ENCODE assay signal across 17 mouse cellular contexts in genomic region chr2:127138449-127138848, GRCm38 (mm10). TPM values are rescaled to one million over a fixed set of nuclear protein-coding genes. Genes with fewer than 3 reads are reported as not detected.
A peak's percentile ranks its signal among the peaks of the same experiment; 100 is the strongest.
DNase-seq lines count a peak whose midpoint lies in the region; ATAC-seq and TF ChIP-seq lines count a peak whose summit lies in the region.
"Had no signal": no experiment of that assay in that cellular context is flagged by ENCODE, and none has a peak within 500 bp of the region (broad histone marks: within the 10 kb centered on the region; RNA-seq: fewer than 3 reads in every experiment).

No protein-coding gene starts in this region.

- DNase-seq in kidney, postnatal 10 days: no peak
- DNase-seq in lung, postnatal 0 days (ENCODE audit: low spot score): no peak
- no peak for DNase-seq in lung, postnatal 14 days
- no peak for DNase-seq in limb, embryonic 14.5 days (ENCODE audit: low spot score)
- DNase-seq in urinary bladder, postnatal 25 days (ENCODE audit: low spot score): no peak
- DNase-seq: cerebellum, adult 9-10 months; midbrain, embryonic 14.5 days; right cerebral cortex, postnatal 25 days; thymus, adult 18-20 months had no signal

- no peaks in the 10 kb centered on the region for H3K9me3 ChIP-seq in kidney, embryonic 15.5 days (replicated peaks)
- no peaks in the 10 kb centered on the region for H3K9me3 ChIP-seq in lung, postnatal 0 days (ENCODE audit: low read length)
- no peaks in the 10 kb centered on the region for H3K9me3 ChIP-seq in limb, embryonic 14.5 days (ENCODE audit: control insufficient read depth, low read length)
- H3K9me3 ChIP-seq: hindbrain, embryonic 15.5 days; liver, embryonic 15.5 days; neural tube, embryonic 15.5 days had no signal

- H3K4me3 ChIP-seq in kidney, embryonic 15.5 days (replicated peaks): no peak overlapping the region
- H3K4me3 ChIP-seq in lung, postnatal 0 days (ENCODE audit: low read depth, low read length): no peak overlapping the region
- no peak overlapping the region for H3K4me3 ChIP-seq in limb, embryonic 14.5 days (replicated peaks; ENCODE audit: low read length)
- H3K4me3 ChIP-seq: erythroblast, embryonic 14.5 days; hindbrain, embryonic 15.5 days; liver, embryonic 15.5 days; myocyte; neural tube, embryonic 15.5 days had no signal

- H3K27me3 ChIP-seq in kidney, embryonic 15.5 days: no peaks in the 10 kb centered on the region
- no peaks in the 10 kb centered on the region for H3K27me3 ChIP-seq in lung, postnatal 0 days (replicated peaks; ENCODE audit: insufficient read depth, low read length)
- H3K27me3 ChIP-seq in limb, embryonic 14.5 days (ENCODE audit: control insufficient read depth, insufficient read depth, low read length): no peaks in the 10 kb centered on the region
- H3K27me3 ChIP-seq: hindbrain, embryonic 15.5 days; liver, embryonic 15.5 days; neural tube, embryonic 15.5 days had no signal

- no peak overlapping the region for H3K4me2 ChIP-seq in kidney, embryonic 15.5 days
- no peak overlapping the region for H3K4me2 ChIP-seq in lung, postnatal 0 days (replicated peaks; ENCODE audit: low read depth, low read length)
- H3K4me2 ChIP-seq in limb, embryonic 14.5 days (replicated peaks; ENCODE audit: low read depth, low read length, severe bottlenecking): no peak overlapping the region
- H3K4me2 ChIP-seq: hindbrain, embryonic 15.5 days; liver, embryonic 15.5 days; neural tube, embryonic 15.5 days had no signal

- peaks cover 27% of the 10 kb centered on the region for H3K36me3 ChIP-seq in kidney, embryonic 15.5 days
- H3K36me3 ChIP-seq in lung, postnatal 0 days (ENCODE audit: insufficient read depth, low read length): peaks cover 4% of the 10 kb centered on the region; the same call in 1 of the 2 replicates
- H3K36me3 ChIP-seq in limb, embryonic 14.5 days (ENCODE audit: control insufficient read depth, insufficient read depth, low read length): peaks cover 16% of the 10 kb centered on the region; the same call in 1 of the 2 replicates
- H3K36me3 ChIP-seq: hindbrain, embryonic 15.5 days; neural tube, embryonic 15.5 days had no signal

- TF ChIP-seq EP300 in lung, postnatal 0 days (IDR thresholded peaks at IDR 0.05): no peak

- H3K27ac ChIP-seq in kidney, embryonic 15.5 days: peak overlapping the region; percentile 81; the same call in 1 of the 2 replicates
- peak overlapping the region; percentile 6; the same call in 1 of the 2 replicates for H3K27ac ChIP-seq in lung, postnatal 0 days (ENCODE audit: low read length)
- peak overlapping the region; percentile 58; the same call in 1 of the 2 replicates for H3K27ac ChIP-seq in limb, embryonic 14.5 days (replicated peaks; ENCODE audit: low read depth, low read length)
- H3K27ac ChIP-seq: hindbrain, embryonic 15.5 days; liver, embryonic 15.5 days; neural tube, embryonic 15.5 days had no signal

- peaks cover 36% of the 10 kb centered on the region for H3K4me1 ChIP-seq in kidney, embryonic 15.5 days
- H3K4me1 ChIP-seq in lung, postnatal 0 days (ENCODE audit: insufficient read depth, low read depth, low read length): peaks cover 11% of the 10 kb centered on the region; the same call in 1 of the 2 replicates
- peaks cover 21% of the 10 kb centered on the region for H3K4me1 ChIP-seq in limb, embryonic 14.5 days (ENCODE audit: control insufficient read depth, insufficient read depth, low read length)

- TF ChIP-seq CTCF in lung, postnatal 0 days (IDR thresholded peaks at IDR 0.05): no peak

- no peak overlapping the region for H3K9ac ChIP-seq in kidney, embryonic 15.5 days
- H3K9ac ChIP-seq in lung, postnatal 0 days (replicated peaks; ENCODE audit: low read depth): no peak overlapping the region
- H3K9ac ChIP-seq in limb, embryonic 14.5 days (ENCODE audit: low read depth, low read length, severe bottlenecking): no peak overlapping the region
- H3K9ac ChIP-seq: hindbrain, embryonic 15.5 days; liver, embryonic 15.5 days; neural tube, embryonic 15.5 days had no signal

- no peak for ATAC-seq in kidney, embryonic 15.5 days (replicated peaks; ENCODE audit: low FRiP score)
- ATAC-seq in lung, postnatal 0 days: no peak
- no peak for ATAC-seq in limb, embryonic 14.5 days (ENCODE audit: low FRiP score, low read depth)
- no peak for ATAC-seq in erythroid progenitor cell, adult 5-6 weeks (replicated peaks; ENCODE audit: low FRiP score, poor library complexity, severe bottlenecking)
- ATAC-seq: intestine, embryonic 16.5 days had no signal

- TF ChIP-seq POLR2A in limb, embryonic 14.5 days (IDR thresholded peaks at IDR 0.05; ENCODE audit: borderline replicate concordance, extremely low read depth, insufficient read depth, insufficient read length): no peak

- WGBS in kidney, embryonic 15.5 days: 80% methylated on average over 4 of the region's 4 CpGs
- WGBS in lung, postnatal 0 days: 73% methylated on average over 4 of the region's 4 CpGs
- WGBS in limb, embryonic 14.5 days: 45% methylated on average over 4 of the region's 4 CpGs

RNA-seq across cellular contexts. Expression of gene Ncaph, which starts 4.7 kb away (rescaled TPM):
- 90.2 and 90.5 TPM in 2 replicates for polyA plus RNA-seq in kidney, embryonic 15.5 days (2015; fragmentation: Nextera tagmentation; extraction: Ambion mirVana)
- polyA plus RNA-seq in lung, postnatal 0 days (2015; fragmentation: Nextera tagmentation; extraction: Ambion mirVana): 13.4 and 17.7 TPM in 2 replicates
- polyA plus RNA-seq in limb, embryonic 14.5 days (2012; rRNA removed): 42.0 and 59.1 TPM in 2 replicates
- polyA plus RNA-seq in limb, embryonic 14.5 days (2014; fragmentation: Nextera tagmentation; extraction: Ambion mirVana): 65.0 and 69.0 TPM in 2 replicates
- 160 and 195 TPM in 2 replicates for total RNA-seq in erythroid progenitor cell, adult 5-6 weeks (2015; ENCODE audit: low replicate concordance)
- total RNA-seq in erythroid progenitor cell, adult 5-6 weeks (2017; ENCODE audit: low replicate concordance): 202 and 244 TPM in 2 replicates

RNA-seq across cellular contexts. Expression of gene Itpripl1, which starts 4.8 kb away (rescaled TPM):
- polyA plus RNA-seq in kidney, embryonic 15.5 days (2015; fragmentation: Nextera tagmentation; extraction: Ambion mirVana): 22.5 and 25.0 TPM in 2 replicates
- polyA plus RNA-seq in lung, postnatal 0 days (2015; fragmentation: Nextera tagmentation; extraction: Ambion mirVana): 21.5 and 24.5 TPM in 2 replicates
- polyA plus RNA-seq in limb, embryonic 14.5 days (2012; rRNA removed): 10.1 and 11.5 TPM in 2 replicates
- polyA plus RNA-seq in limb, embryonic 14.5 days (2014; fragmentation: Nextera tagmentation; extraction: Ambion mirVana): 20.9 and 22.4 TPM in 2 replicates
- total RNA-seq in erythroid progenitor cell, adult 5-6 weeks (2015; ENCODE audit: low replicate concordance): 8.0 and 10.8 TPM in 2 replicates
- total RNA-seq in erythroid progenitor cell, adult 5-6 weeks (2017; ENCODE audit: low replicate concordance): 2.2 and 2.4 TPM in 2 replicates

Comparison
In these comparisons a context has a peak if more than half of its experiments do, and no peak if none do; other contexts are left out.
1. H3K27ac ChIP-seq: peak in every context shown above with its lines; median percentile 81 in kidney, embryonic 15.5 days; 58 in limb, embryonic 14.5 days; 6 in lung, postnatal 0 days.